Mouse (Mus musculus): ENCODE measurements around the gene Ripor3.

Ripor3 gene

GRCm38 (mm10) chr2:167950681-167951080, 59.7 kb downstream of the Ripor3 start:
- no peak for DNase-seq

DNA sequence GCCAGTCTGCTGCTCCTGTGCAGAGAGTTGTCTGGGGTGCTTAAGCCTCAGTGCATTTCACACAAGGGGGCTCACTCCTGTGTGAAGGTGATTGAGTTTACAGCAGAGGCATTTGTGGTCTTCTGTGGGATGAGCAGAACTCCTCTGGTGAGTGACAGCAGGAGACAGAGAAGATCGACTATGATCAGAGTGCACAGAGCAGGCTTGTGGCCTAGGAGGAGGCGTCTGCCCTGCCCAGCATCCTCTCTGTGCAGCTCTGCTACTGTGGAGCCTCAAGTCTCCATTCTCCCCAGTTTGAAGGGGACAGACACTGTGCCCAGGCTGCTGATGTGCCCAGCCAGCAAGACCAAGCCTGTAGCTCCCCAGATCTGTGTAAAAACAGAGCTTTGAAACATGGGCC, 60.6 kb downstream of the Ripor3 start:
- no peak for DNase-seq

DNA sequence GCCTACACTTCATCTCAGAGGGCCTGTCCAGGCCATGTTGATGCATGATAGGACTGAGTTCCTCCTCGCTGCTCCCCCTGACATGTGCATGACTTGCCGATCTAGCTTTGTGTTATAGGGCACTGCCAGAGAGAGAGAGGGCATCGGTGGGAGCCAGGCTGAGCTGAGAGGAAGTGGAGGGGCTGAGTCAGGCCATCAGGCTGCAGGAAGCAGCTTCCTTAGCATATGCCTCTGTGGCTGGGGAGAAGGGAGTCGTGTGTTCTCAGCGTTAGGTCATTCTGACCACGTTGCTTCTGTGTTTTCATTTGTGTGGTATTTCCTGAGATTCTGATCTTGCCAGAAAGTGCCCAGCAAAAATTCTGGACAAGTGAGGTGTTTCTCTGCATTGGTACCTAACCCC, 61.2 kb downstream of the Ripor3 start:
- no peak for DNase-seq

GRCm38 (mm10) chr2:167948557-167948956, 61.9 kb downstream of the Ripor3 start:
- no peak for DNase-seq

DNA sequence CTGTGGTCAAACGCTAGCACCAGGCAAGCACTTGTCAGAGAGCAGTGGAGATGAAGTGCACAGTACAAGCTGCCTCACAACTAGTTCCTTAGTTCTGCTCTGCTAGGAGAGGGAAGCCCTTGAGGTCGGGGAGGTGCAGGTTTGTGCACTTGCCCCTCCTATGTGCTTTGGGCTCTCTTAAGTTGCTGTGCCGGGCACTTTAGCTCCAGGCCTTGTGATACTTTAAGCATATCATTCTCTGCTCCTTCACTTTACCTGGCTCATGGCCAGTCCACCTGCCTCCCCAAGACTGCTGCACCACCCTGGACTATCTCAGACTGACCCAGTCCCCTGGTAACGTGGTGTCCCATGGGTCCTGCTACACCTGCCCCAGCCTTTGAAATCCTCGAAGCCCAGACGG, 62.4 kb downstream of the Ripor3 start:
- no peak for DNase-seq

DNA sequence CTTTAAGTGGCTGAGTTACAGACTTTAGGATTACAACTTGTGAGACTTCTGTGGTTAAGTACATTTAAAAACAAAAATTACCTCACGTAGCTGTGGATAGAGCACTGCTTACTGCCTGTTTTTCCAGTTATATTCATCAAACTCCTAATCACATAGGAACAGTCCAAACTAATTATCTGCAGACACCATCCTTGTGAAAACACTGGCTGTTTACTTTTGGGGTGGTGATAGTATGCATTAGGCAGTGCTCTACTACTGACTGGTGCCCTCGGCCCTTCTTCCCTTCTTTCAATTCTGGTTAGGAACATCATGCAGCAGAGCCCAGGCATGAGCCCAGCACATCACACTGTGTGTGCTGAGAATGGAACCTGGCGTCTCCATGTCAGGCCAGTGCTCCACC, 63.2 kb downstream of the Ripor3 start:
- no peak for DNase-seq

GRCm38 (mm10) chr2:167945451-167945850, 65.0 kb downstream of the Ripor3 start:
- DNase-seq = no peak

- DNase-seq = no peak
These were observed 66.2 kb downstream of the Ripor3 start for GRCm38 (mm10) chr2:167944193-167944592.

DNA sequence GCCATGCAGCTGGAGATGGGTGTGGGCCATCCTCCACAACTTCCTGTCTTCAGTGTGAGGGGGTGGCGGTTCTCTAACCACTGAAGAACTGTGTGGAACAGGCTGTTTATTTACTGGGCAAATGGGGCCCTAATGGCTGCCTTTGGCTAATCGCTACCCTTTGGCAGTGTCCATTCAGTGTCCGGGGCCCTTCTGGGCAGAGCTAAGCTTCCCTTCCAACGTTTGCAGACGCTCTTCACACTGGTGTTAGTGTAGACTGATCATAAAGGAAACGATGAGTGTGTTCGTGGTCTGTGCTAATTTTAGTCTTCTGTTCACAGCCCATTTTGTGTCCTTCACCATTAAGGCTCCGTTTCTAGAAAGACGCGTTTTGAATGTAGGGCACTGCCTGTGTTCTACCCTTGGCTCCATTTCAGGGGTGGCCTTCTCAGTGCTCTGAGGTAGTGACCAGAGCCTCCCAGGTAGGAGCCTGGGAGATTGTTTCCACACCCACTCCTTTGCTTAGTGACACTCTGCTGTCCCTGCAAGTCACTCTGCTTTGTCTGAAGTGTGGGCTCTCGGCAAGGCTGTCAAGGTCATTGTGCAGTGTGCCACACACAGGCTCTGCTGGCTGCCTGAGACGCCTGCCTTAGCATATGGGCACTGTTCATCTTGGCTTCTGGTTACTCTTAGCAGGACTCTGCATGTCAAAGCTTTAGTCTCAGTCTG, 67.3 kb downstream of the Ripor3 start:
- DNase-seq = peak; percentile 55 to 60

- DNase-seq = peak; percentile 62 to 68
These were observed 68.1 kb downstream of the Ripor3 start for GRCm38 (mm10) chr2:167942199-167942925.

DNA sequence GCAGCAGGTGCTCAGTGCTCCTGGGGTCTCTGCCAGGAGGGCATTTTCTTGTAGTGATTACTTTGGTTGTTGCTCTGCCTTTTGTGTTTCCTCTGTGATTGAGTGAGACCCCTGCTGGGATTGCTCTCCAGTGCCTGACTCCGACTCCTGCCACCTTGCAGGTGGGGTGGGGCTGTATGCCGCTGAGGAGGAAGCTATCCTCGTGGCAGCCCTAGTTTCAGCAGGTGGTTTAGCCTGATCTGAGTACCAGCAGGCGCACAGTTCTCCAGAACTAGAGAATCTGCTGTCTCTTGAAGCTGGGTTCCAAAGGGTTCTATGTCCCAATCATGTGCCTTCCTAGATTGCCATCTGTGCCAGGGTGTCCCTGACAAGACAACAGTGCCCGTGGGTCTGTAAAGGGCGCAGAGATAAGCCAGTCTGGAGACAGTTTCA, 68.7 kb downstream of the Ripor3 start:
- peak; percentile 48 to 51 for DNase-seq

GRCm38 (mm10) chr2:167941320-167941719, 69.1 kb downstream of the Ripor3 start:
- no peak for DNase-seq

GRCm38 (mm10) chr2:167940636-167941035, 69.8 kb downstream of the Ripor3 start:
- no peak for DNase-seq

DNA sequence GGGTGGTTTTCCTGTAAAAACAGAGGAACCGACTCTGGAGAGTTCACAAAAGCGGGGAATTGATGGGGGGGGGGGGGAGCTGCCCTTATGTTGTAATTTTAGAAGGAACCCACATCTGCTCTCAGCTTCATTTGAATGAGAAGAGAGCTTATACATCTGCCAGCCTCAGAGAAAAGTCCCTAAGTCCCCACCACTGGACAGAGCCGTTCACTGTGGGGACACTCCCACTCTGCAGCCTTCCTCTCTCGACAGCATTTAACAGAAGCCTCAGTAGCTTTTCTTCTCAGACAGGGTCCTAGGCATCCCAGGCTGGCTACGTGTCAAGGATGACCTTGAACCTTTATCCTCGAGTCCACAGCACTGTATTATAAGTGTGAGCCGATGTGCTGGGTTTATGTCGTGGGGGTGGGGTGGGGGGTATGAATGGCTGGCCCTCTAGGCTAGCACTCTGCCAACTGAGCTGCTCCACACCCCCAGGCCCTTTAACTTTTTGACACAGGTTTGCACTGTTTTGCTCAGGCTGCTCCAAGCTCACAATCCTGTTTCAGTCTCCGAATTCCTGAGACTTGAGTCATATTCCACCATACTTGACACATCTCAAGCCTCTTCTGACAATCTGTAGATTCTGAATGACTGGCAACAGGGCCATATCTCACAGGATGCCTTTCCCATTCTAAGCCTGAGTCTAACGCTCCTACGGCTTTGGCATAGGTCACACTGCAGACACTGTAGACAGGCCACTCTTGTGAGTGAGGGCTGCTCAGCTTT, 70.6 kb downstream of the Ripor3 start:
- no peak for DNase-seq

DNA sequence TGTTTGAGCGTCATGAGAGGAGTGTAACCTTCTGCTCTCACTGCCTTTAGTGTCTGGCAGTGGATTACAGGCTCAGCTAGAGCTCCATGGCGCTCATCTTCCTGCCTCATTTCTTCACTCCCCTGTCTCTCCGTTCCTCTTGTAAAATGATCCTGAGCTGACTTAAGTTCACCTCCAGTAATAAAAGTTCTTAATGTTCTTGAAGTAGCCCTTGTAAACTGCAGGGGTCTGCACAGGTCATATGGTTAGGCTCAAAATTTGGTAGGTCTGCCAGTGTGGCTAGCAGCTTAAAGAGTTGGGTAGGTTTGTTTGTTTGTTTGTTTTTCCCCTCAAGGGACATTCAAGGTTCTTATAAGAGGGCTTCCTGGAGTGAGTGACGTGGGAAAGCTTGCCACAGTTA, 71.2 kb downstream of the Ripor3 start:
- DNase-seq = no peak

- DNase-seq = no peak
These were observed 71.6 kb downstream of the Ripor3 start for GRCm38 (mm10) chr2:167938786-167939185.

GRCm38 (mm10) chr2:167935956-167936355, 74.5 kb downstream of the Ripor3 start:
- no peak for DNase-seq

- no peak for DNase-seq
These were observed 77.0 kb downstream of the Ripor3 start for GRCm38 (mm10) chr2:167933397-167933796.

GRCm38 (mm10) chr2:167932727-167933231, 77.6 kb downstream of the Ripor3 start:
- no peak for DNase-seq

GRCm38 (mm10) chr2:167931985-167932726, 78.3 kb downstream of the Ripor3 start, which contains the start of gene Ptpn1:
Gene Ptpn1, plus strand, starts transcription at chr2:167932057.
- DNase-seq = peak; percentile 97 to 98

DNA sequence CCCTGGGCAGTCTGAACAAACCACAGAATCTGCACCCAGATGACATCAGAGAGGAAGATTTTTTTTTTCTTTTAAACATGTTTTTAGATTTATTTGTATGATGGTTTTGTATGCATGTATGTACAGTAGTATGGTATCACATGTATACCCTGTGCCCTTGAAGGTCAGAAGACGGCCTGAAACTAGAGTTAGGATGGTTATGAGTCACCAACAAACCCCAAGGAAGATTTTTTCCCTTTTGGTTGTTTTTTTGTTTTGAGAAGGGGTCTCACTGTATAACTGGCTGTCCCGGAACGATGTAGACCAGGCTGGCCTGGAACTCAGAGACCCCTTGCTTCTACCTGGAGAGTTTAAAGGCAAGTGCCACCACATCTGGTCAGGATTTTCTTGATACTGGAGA, 79.4 kb downstream of the Ripor3 start:
- no peak for DNase-seq
